Mouse (Mus musculus): ENCODE data around the gene Dusp27.

DNA sequence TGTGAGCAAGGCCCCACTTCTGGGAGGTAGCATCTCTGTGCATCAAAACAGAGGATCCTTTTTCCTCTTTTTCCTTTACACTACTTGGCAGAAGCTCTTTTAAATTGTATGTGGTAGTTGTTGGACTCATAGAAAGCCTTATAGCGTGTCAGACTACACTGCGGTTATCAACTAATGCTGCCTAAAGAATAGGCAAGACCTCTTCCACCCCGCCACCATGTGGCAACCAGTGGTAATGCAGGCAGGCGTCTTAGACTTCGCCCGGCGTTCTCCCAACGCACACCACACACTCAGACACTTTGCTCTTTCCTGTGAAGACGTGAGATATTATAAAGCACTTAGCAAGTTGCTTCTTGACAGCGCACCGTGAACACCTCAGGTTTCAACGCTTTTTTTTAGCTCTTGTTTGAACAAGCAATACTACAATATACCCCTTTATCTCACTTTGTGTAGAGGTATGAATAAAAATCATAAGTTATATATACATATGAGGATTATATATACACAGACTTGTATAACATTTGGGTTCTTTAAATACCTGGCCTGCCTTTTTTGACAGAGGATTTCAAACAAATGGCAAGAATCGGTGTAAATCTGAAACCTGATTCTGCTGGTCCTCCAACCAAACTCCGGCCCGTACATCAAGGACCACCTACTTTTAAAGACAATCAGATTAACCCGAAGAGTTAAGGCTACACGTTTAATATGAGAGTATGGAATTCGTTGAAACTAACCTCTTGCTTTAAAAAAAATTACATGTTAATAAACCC, 25.8 kb upstream of the Dusp27 start:
- TF ChIP-seq CTCF (IDR thresholded peaks at IDR 0.05; ENCODE audit: extremely low read depth, insufficient read length, insufficient replicate concordance, low read depth, low read length) (peak; percentile 94), POLR2A (IDR thresholded peaks at IDR 0.05; ENCODE audit: low read depth, low read length) (no peak)

Data from small intestine, adult 2 months (tissue).